Mouse (Mus musculus): ENCODE measurements around the gene Dennd1b. TPM values are rescaled to one million over a fixed set of nuclear protein-coding genes. Genes with fewer than 3 reads are reported as not detected.

The Dennd1b gene
- polyA plus RNA-seq, 1 experiment = not detected

DNA sequence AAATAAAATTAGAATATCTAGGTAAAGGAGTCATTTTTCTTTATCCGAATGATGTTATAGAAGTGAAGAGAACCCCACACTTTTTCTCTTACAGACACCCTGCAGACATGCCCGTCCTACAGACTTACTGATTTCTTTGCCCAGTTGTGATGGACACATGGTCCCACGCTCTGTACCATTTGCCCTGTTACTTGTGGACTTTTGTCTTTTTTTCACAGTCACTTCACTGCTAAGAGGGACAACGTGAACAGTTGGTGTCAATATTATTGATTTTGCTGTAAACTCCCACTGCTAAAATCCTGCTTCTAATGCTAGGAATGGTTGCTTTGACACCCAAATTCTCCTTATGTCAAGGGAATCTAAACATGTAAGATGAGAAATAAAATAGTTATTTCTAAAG, 134.9 kb downstream of the Dennd1b start:
- Histone ChIP-seq H3K27ac (ENCODE audit: insufficient read depth, low read depth, low read length) (no peak overlapping the region), H3K4me3 (ENCODE audit: insufficient read depth, low read depth, low read length) (no peak overlapping the region), H3K4me1 (ENCODE audit: control insufficient read depth, insufficient read depth, low read length) (no peaks in the 10 kb centered on the region)
- WGBS = 97% methylated on average over 4 of the region's 4 CpGs
- TF ChIP-seq POLR2A (IDR thresholded peaks at IDR 0.05; ENCODE audit: insufficient read depth, low read depth, low read length) (no peak), CTCF (IDR thresholded peaks at IDR 0.05; ENCODE audit: insufficient read depth, low read depth, low read length) (no peak)

DNA sequence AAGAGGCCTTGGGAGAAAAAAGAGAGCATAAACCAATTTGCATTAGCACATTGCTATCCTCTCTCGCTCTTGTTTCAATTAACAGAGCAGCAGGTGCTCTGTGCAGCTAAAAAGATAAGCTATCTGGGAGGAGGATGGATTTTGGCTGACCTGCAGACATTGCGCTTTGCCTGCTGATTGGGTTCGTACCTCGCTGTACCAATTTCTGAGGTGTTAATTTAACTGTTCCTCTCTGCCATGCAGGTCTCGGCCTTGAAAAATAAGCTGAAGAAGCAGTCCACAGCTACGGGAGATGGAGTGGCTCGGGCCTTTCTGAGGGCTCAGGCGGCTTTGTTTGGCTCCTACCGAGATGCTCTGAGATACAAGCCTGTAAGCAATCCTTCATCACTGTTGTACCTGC, 138.5 kb downstream of the Dennd1b start:
- WGBS = 76% methylated on average over 9 of the region's 9 CpGs
- Histone ChIP-seq H3K4me1 (ENCODE audit: control insufficient read depth, insufficient read depth, low read length) (no peaks in the 10 kb centered on the region), H3K27ac (ENCODE audit: insufficient read depth, low read depth, low read length) (no peak overlapping the region), H3K4me3 (ENCODE audit: insufficient read depth, low read depth, low read length) (no peak overlapping the region)
- TF ChIP-seq POLR2A (IDR thresholded peaks at IDR 0.05; ENCODE audit: insufficient read depth, low read depth, low read length) = no peak

DNA sequence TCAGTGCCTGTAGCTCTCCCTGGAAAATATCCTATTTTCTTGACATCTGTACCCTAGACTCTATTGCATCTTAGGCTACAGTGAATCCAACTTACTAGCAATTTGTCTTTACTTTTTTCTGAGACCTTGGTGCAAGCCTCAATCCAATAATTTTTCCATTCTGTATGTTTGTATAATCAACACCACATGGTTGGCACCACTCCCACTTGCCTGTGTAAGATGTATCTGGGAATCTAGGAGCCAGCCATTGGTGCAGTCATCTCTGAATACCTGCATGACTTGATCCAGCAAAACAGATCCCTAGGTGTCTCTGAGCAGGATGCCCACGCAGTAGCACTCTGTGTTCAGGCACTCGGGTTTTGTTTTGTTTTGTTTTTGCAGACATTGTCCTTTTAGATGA, 145.0 kb downstream of the Dennd1b start:
- no peaks in the 10 kb centered on the region for H3K4me1 ChIP-seq (ENCODE audit: control insufficient read depth, insufficient read depth, low read length)
- no peak overlapping the region for H3K4me3 ChIP-seq (ENCODE audit: insufficient read depth, low read depth, low read length)
- no peak overlapping the region for H3K27ac ChIP-seq (ENCODE audit: insufficient read depth, low read depth, low read length)
- no peak for TF ChIP-seq POLR2A (IDR thresholded peaks at IDR 0.05; ENCODE audit: insufficient read depth, low read depth, low read length)
- no peak for TF ChIP-seq CTCF (IDR thresholded peaks at IDR 0.05; ENCODE audit: insufficient read depth, low read depth, low read length)
- WGBS = 82% methylated on average over 2 of the region's 2 CpGs

DNA sequence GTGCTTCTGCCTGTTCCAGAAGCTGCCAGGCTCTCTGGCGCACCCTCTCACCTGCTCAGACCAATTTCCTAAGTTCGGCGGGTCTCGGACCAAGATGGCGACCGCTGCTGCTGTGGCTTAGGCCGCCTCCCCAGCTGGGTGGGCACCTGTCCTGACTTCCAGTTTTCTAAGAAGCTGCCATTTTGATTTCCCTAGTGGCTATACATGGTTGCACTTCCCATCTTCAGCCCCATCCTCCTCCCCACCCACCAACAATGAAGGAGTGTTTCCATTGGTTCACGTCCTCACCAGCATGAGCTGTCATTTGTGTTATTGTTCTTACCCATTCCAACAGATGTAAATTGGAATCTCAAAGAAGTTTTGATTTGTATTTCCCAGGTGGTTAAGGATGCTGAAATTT, 159.4 kb downstream of the Dennd1b start:
- no peak overlapping the region for H3K4me3 ChIP-seq (ENCODE audit: insufficient read depth, low read depth, low read length)
- no peak for TF ChIP-seq CTCF (IDR thresholded peaks at IDR 0.05; ENCODE audit: insufficient read depth, low read depth, low read length)
- no peak for TF ChIP-seq POLR2A (IDR thresholded peaks at IDR 0.05; ENCODE audit: insufficient read depth, low read depth, low read length)
- H3K27ac ChIP-seq (ENCODE audit: insufficient read depth, low read depth, low read length) = no peak overlapping the region
- WGBS = over 99% methylated on average over 8 of the region's 8 CpGs
- no peaks in the 10 kb centered on the region for H3K4me1 ChIP-seq (ENCODE audit: control insufficient read depth, insufficient read depth, low read length)

DNA sequence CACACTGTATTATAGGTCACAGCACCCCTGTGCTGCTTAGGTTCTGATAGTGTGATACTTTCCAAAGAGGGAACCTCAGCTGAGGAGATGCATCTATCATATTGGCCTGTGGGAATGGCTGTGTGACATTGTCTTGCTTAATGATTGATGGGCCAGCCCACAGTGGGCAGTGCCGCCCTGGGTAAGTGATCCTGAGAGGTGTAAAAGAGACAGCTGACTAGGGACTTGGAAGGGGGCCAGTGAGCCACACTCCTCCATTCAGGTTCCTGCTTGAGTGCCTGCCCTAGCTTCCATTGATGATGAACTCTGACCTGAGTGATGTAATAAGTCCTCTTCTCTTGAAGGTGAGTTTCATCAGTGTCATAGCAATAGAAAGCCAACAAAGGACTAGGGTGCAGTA, 176.4 kb downstream of the Dennd1b start:
- TF ChIP-seq POLR2A (IDR thresholded peaks at IDR 0.05; ENCODE audit: insufficient read depth, low read depth, low read length) = no peak
- no peak for TF ChIP-seq CTCF (IDR thresholded peaks at IDR 0.05; ENCODE audit: insufficient read depth, low read depth, low read length)
- Histone ChIP-seq H3K4me1 (ENCODE audit: control insufficient read depth, insufficient read depth, low read length) (no peaks in the 10 kb centered on the region), H3K4me3 (ENCODE audit: insufficient read depth, low read depth, low read length) (no peak overlapping the region), H3K27ac (ENCODE audit: insufficient read depth, low read depth, low read length) (no peak overlapping the region)
- WGBS = 82% methylated on average over 1 of the region's 1 CpGs

DNA sequence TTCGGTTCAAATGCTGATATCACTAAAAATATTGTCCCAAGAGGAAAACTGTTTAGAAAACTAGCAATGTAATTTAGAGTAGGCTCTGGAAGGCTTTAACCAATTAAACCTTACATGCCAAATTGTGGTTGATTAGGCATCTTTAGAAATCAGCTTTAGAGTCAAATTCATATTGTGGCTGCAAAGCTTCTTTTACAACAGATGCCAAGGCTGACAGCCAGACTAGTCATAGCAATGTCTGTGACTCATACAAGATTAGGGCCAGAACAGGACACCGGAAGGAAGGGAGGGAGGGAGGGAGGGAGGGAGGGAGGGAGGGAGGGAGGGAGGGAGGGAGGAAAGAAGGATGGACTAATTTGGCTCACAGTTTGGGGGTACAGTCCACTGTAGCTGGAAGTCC, 182.3 kb downstream of the Dennd1b start:
- Histone ChIP-seq H3K4me1 (ENCODE audit: control insufficient read depth, insufficient read depth, low read length) (no peaks in the 10 kb centered on the region), H3K4me3 (ENCODE audit: insufficient read depth, low read depth, low read length) (no peak overlapping the region), H3K27ac (ENCODE audit: insufficient read depth, low read depth, low read length) (no peak overlapping the region)
- 98% methylated on average over 1 of the region's 2 CpGs for WGBS
- no peak for TF ChIP-seq POLR2A (IDR thresholded peaks at IDR 0.05; ENCODE audit: insufficient read depth, low read depth, low read length)
- TF ChIP-seq CTCF (IDR thresholded peaks at IDR 0.05; ENCODE audit: insufficient read depth, low read depth, low read length) = no peak

DNA sequence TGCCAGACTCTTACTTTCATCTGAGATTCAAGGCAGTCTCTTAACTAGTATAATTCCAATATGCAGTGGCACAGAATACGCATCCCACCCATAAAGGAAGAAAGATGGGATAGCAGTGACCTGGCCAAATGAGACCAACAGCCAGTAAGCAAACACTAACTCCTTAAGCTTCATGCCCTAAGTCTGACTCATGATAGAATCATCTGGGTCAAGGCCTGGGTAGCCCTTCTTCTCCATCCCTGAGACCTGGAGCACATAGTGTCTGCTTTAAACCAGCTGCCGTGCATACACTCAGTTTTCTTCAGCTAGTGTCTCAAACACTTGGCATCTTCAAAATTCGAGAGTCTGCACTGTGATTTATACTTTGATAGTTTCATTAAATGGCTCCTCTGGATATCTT, 183.1 kb downstream of the Dennd1b start:
- Histone ChIP-seq H3K27ac (ENCODE audit: insufficient read depth, low read depth, low read length) (no peak overlapping the region), H3K4me1 (ENCODE audit: control insufficient read depth, insufficient read depth, low read length) (no peaks in the 10 kb centered on the region), H3K4me3 (ENCODE audit: insufficient read depth, low read depth, low read length) (no peak overlapping the region)
- WGBS = 90% methylated on average over 3 of the region's 3 CpGs
- TF ChIP-seq POLR2A (IDR thresholded peaks at IDR 0.05; ENCODE audit: insufficient read depth, low read depth, low read length) (no peak), CTCF (IDR thresholded peaks at IDR 0.05; ENCODE audit: insufficient read depth, low read depth, low read length) (no peak)

DNA sequence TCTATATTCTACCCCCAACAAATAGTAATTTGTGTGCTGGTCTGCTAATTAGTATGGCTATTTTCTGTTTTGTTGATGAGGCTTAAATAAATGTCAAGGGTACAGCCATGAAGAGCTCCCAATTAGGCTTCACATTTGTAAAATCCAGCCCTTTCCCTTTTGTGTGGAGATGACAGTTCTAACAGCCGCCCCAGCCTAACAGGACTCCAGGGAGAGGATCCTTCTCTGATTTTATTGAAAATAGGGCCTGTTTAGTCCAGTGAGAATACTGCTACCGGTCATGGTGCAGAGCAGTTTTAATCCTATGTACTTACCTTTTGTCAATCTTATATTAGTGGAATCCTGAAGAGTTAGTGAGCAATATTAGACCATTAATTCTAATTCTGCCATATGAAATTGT, 189.8 kb downstream of the Dennd1b start:
- Histone ChIP-seq H3K27ac (ENCODE audit: insufficient read depth, low read depth, low read length) (no peak overlapping the region), H3K4me3 (ENCODE audit: insufficient read depth, low read depth, low read length) (no peak overlapping the region), H3K4me1 (ENCODE audit: control insufficient read depth, insufficient read depth, low read length) (no peaks in the 10 kb centered on the region)
- 89% methylated on average over 2 of the region's 2 CpGs for WGBS
- no peak for TF ChIP-seq CTCF (IDR thresholded peaks at IDR 0.05; ENCODE audit: insufficient read depth, low read depth, low read length)
- TF ChIP-seq POLR2A (IDR thresholded peaks at IDR 0.05; ENCODE audit: insufficient read depth, low read depth, low read length) = no peak

DNA sequence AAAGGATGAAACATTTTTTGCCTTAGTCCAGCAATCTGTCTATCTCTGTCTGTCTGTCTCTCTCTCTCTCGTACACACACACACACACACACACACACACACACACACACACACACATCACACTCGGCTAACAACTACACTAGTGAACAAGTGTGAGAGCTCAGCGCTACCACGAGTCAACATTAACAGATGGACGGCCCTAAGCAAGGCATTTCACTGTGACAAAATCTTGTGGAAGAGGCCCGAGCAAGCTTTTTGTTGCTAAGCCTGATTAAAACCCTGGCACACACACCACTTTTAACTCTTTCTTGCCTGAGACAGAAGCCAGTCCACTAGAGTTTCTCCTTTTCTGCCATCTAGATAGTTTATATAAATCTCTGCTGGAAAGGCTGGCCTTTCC, 190.3 kb downstream of the Dennd1b start:
- Histone ChIP-seq H3K4me1 (ENCODE audit: control insufficient read depth, insufficient read depth, low read length) (no peaks in the 10 kb centered on the region), H3K4me3 (ENCODE audit: insufficient read depth, low read depth, low read length) (no peak overlapping the region), H3K27ac (ENCODE audit: insufficient read depth, low read depth, low read length) (no peak overlapping the region)
- TF ChIP-seq CTCF (IDR thresholded peaks at IDR 0.05; ENCODE audit: insufficient read depth, low read depth, low read length) (no peak), POLR2A (IDR thresholded peaks at IDR 0.05; ENCODE audit: insufficient read depth, low read depth, low read length) (no peak)
- WGBS = 67% methylated on average over 6 of the region's 6 CpGs

DNA sequence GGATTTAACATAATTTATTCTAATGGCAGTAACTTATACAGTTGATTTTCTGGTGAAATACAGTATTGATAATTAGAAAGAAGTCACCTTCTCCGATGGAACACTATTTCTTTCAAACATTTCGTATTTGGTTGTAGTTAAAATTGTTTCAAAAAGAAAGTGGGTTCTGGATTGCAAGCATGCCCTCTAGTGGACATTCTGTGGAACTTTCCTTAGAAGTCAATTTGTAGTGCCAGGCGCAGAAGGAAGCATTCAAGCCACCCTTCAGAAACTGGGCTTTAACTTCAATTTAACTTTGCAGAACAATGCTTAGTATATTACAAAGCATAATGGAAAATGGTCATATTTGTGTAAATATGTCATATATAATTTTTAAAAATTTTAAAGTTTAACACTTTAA, 193.2 kb downstream of the Dennd1b start:
- 13% methylated on average over 3 of the region's 3 CpGs for WGBS
- Histone ChIP-seq H3K4me3 (ENCODE audit: insufficient read depth, low read depth, low read length) (no peak overlapping the region), H3K27ac (ENCODE audit: insufficient read depth, low read depth, low read length) (no peak overlapping the region), H3K4me1 (ENCODE audit: control insufficient read depth, insufficient read depth, low read length) (no peaks in the 10 kb centered on the region)
- TF ChIP-seq CTCF (IDR thresholded peaks at IDR 0.05; ENCODE audit: insufficient read depth, low read depth, low read length) (no peak), POLR2A (IDR thresholded peaks at IDR 0.05; ENCODE audit: insufficient read depth, low read depth, low read length) (no peak)
